Mouse (Mus musculus): ENCODE data around the gene Pik3c2b. TPM values are rescaled to one million over a fixed set of nuclear protein-coding genes. Genes with fewer than 3 reads are reported as not detected.
A peak's percentile ranks its signal among the peaks of the same experiment; 100 is the strongest.

The Pik3c2b gene
- polyA plus RNA-seq, 1 experiment from 2014 or later: 6.6 TPM

DNA sequence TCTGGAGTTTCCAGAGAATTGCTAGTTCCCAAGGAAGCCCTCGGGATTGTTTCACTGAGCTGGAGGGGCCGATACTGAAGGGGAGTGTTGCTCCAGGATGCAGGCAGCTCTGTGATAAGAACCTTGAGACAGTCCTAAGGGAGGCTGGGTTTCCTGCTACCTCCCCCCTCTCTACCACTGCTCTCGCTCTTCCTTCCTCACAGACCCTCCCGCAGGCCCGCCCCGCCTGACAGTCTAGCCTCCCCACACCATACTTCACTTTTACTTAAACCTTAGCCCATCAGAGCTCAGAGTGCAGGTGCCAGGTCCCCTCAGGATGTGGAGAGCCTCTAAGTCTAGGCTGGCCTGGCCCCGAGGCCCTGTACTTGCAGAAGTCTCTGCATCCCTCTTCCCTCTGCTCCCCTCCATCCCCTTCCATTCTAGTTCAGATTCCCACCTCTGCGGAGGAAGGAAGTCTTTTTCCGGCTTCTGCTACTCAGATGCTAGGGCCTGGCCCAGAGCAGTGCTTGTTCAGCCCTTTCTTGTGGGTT, 27.9 kb downstream of the Pik3c2b start:
- Histone ChIP-seq H3K4me2 (no peak overlapping the region), H3K4me3 (replicated peaks) (no peak overlapping the region), H3K27ac (0 out of 2 replicates have a peak overlapping the region, but pooled peaks have one; percentile 35), H3K27me3 (no peaks in the 10 kb centered on the region), H3K9ac (replicated peaks) (no peak overlapping the region), H3K9me3 (no peaks in the 10 kb centered on the region), H3K36me3 (peaks cover 11% of the 10 kb centered on the region; the same call in 1 of the 2 replicates), H3K4me1 (replicated peaks) (peaks cover 56% of the 10 kb centered on the region)
- no peak for ATAC-seq (ENCODE audit: insufficient number of reproducible peaks, insufficient read depth, low FRiP score, low TSS enrichment, low read depth)
- 35% methylated on average over 8 of the region's 9 CpGs for WGBS

DNA sequence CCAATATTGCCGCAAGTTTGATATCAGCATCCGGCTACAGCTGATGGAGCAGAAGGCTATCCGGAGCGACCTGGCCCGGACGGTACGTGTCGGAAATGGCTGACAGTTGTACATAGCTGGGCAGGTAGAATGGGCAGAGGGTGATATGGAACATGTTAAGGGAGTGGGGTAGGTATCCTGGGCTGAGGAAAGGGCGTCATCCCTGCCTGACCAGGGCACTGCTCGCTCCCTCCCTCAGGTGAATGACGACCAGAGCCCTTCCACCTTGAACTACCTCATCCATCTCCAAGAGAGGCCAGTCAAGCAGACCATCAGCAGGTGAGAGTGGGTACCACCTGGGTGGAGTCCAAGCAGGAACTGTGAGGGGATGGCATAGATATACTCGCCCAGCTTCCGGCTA, 29.1 kb downstream of the Pik3c2b start:
- Histone ChIP-seq H3K4me1 (replicated peaks) (peaks cover 45% of the 10 kb centered on the region), H3K4me2 (no peak overlapping the region), H3K9me3 (0 out of 2 replicates have a peak, but pooled peaks cover 3% of the 10 kb centered on the region), H3K36me3 (peaks cover 7% of the 10 kb centered on the region; the same call in 1 of the 2 replicates), H3K9ac (replicated peaks) (no peak overlapping the region), H3K4me3 (replicated peaks) (no peak overlapping the region), H3K27ac (no peak overlapping the region), H3K27me3 (no peaks in the 10 kb centered on the region)
- WGBS: 93% methylated on average over 13 of the region's 13 CpGs
- ATAC-seq (ENCODE audit: insufficient number of reproducible peaks, insufficient read depth, low FRiP score, low TSS enrichment, low read depth): no peak

DNA sequence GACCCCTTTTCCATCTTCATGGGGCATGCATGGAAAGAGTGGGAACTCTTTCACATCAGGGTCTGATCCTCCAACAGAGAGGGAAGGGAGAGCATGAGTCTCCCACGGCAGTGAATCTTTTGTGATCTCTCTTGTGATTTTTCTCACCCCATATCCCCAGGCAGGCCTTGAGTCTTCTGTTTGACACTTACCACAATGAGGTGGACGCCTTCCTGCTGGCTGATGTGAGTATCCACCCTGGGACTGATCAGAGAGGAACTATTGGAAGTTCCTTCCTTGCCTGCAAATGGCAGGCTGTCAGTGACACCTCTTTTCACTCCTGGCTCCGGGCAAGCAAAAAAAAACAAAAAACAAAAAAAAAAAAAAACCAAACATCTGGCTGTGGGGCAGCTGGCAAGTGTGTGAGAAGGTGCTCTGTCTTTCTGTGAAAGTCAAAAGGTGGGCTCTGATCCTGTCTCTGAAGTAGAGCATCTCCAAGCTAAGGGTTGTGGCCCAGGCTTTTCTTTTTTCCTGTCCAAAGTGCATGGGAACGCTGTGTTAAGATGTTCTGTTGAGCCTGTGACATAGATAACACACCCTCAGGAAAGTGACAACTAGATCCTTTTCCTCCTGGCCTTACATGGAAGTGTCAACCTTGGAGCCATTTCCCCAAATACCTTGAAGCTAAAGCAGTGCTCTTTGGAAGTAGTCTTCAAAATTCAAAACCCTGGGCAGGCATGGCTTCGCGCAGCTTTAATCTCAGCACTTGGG, 30.4 kb downstream of the Pik3c2b start:
- ATAC-seq (ENCODE audit: insufficient number of reproducible peaks, insufficient read depth, low FRiP score, low TSS enrichment, low read depth): no peak
- peaks cover 10% of the 10 kb centered on the region; the same call in 1 of the 2 replicates for H3K36me3 ChIP-seq
- WGBS: 68% methylated on average over 6 of the region's 6 CpGs

DNA sequence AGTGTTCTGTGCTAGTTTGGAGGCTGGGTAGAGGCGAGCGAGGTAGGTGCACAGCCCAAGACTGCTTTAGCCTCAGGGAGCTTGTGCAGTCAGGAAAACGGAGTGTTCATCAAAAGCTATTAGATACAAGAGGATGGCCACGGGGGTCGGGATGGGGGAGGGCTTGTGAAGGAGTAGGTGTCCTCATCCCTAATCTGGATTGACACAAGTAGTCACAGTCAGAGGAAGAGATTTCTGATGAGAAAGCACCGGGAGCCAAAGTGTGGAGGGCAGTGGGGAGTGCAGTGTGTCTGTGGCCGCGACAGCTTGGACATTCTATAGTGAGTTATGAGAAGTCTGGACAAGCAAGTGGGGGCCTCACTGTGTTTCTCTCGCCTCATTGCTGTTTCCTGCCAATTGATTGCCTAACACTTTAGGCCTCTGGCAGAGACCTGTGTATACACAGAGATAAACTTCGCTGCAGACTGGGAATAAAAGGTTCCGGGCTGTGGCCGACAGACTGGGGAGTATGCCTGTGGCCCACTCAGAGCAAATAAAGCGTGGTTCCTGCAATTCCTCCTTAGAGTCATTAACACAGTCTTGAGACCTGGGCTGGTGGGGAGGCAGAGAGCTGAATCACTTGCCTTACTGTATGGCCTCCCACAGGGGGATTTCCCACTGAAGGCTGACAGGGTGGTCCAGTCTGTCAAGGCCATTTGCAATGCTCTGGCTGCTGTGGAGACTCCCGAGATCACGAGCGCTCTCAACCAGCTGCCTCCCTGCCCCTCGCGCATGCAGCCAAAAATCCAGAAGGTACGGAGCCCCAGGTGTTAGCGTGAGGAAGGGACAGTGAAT, 31.4 kb downstream of the Pik3c2b start:
- Histone ChIP-seq H3K9me3 (0 out of 2 replicates have a peak, but pooled peaks cover 3% of the 10 kb centered on the region), H3K4me3 (replicated peaks) (no peak overlapping the region), H3K27ac (peak overlapping the region; percentile 67; the same call in 1 of the 2 replicates), H3K9ac (replicated peaks) (no peak overlapping the region), H3K4me1 (replicated peaks) (peaks cover 31% of the 10 kb centered on the region), H3K27me3 (no peaks in the 10 kb centered on the region), H3K36me3 (peaks cover 17% of the 10 kb centered on the region; the same call in 1 of the 2 replicates), H3K4me2 (no peak overlapping the region)
- ATAC-seq (ENCODE audit: insufficient number of reproducible peaks, insufficient read depth, low FRiP score, low TSS enrichment, low read depth): no peak
- 39% methylated on average over 20 of the region's 20 CpGs for WGBS

More for the DNA sequence above, 30.4 kb downstream of the Pik3c2b start:
- Histone ChIP-seq H3K9me3 (0 out of 2 replicates have a peak, but pooled peaks cover 3% of the 10 kb centered on the region), H3K4me3 (replicated peaks) (no peak overlapping the region), H3K4me2 (no peak overlapping the region), H3K9ac (replicated peaks) (no peak overlapping the region), H3K27ac (no peak overlapping the region), H3K27me3 (no peaks in the 10 kb centered on the region), H3K4me1 (replicated peaks) (peaks cover 32% of the 10 kb centered on the region)

DNA sequence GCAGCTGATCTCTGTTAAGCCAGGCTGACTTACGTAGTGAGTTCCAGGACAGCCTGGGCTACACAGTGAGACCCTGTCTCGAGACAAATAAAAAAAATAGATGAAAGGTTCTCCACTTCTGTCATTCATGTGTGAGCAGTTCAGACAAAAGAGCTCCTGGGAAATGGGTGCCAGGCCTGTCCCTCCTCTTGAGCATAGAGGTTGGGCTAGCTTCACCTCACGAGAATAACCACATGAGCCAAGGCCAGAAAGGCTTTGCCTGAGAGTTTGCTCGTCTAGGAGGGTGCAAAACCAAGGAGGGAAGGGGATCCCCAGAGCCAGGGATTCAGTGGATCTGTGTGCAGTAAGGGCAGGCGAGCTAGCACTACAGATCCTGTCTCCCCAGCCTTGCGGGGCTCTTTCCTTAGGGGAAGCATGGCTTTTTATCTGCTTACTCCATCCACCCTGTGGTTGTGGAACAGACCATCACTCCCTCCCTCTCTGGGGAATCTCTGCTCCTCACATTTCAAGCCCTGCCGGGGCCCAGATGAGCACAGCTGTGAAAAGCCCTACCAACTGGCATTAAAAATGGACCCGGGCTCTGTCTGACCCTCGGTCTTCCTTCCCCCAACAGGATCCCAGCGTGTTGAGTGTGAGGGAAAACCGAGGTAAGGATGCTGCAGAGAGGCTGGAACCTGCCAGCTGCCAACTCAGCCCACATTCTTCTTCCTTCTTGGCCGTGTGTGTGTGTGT, 32.3 kb downstream of the Pik3c2b start:
- WGBS: 47% methylated on average over 11 of the region's 12 CpGs
- H3K36me3 ChIP-seq: peaks cover 22% of the 10 kb centered on the region; the same call in 1 of the 2 replicates
- no peak overlapping the region for H3K4me2 ChIP-seq
- no peak overlapping the region for H3K9ac ChIP-seq (replicated peaks)
- no peaks in the 10 kb centered on the region for H3K27me3 ChIP-seq
- H3K4me1 ChIP-seq (replicated peaks): peaks cover 31% of the 10 kb centered on the region
- H3K9me3 ChIP-seq: 0 out of 2 replicates have a peak, but pooled peaks cover 3% of the 10 kb centered on the region
- peak overlapping the region; percentile 71 for H3K27ac ChIP-seq
- peak; percentile 42; the same call in 1 of the 2 replicates for ATAC-seq (ENCODE audit: insufficient number of reproducible peaks, insufficient read depth, low FRiP score, low TSS enrichment, low read depth)
- no peak overlapping the region for H3K4me3 ChIP-seq (replicated peaks)

DNA sequence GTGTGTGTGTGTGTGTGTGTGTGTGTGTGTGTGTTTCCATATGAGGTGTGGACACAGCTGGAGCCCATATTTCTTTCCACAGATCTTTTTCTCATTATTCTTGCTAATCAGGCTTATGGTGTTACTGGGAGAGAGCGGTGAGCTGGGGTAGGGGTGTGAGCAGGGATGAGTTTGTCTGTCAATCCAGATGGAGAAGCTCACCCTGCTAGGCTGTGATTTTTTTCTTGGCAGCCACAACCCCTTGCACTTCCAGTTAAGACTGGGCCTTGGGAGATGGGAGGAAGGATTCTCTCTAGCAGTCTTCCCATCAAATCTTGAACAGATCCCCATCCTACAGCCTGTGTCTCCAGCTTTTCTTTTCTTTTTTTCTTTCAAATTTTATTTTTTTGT, 32.9 kb downstream of the Pik3c2b start:
- H3K36me3 ChIP-seq: peaks cover 28% of the 10 kb centered on the region; the same call in 1 of the 2 replicates
- no peak overlapping the region for H3K4me2 ChIP-seq

DNA sequence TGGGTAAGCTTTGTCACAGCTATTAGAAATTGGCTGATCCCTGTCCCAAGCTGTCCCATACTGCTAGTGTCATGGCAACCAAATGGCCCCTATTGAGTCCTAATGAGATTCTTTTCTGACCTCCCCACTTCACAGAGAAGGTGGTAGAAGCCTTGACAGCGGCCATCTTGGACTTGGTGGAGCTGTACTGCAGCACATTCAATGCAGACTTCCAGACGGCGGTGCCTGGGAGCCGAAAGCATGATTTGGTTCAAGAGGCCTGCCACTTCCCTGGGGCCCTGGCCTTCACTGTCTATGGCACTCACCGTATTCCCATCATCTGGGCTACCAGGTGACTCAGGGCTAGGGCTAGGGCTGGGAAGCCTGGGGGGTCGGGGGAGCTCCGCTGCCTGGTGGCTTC, 34.0 kb downstream of the Pik3c2b start:
- H3K4me1 ChIP-seq (replicated peaks): peaks cover 19% of the 10 kb centered on the region
- H3K4me3 ChIP-seq (replicated peaks): no peak overlapping the region
- ATAC-seq (ENCODE audit: insufficient number of reproducible peaks, insufficient read depth, low FRiP score, low TSS enrichment, low read depth): no peak
- 86% methylated on average over 7 of the region's 7 CpGs for WGBS
- H3K27me3 ChIP-seq: no peaks in the 10 kb centered on the region
- peaks cover 32% of the 10 kb centered on the region; the same call in 1 of the 2 replicates for H3K36me3 ChIP-seq
- no peak overlapping the region for H3K9ac ChIP-seq (replicated peaks)
- no peak overlapping the region for H3K4me2 ChIP-seq
- H3K27ac ChIP-seq: no peak overlapping the region
- 0 out of 2 replicates have a peak, but pooled peaks cover 3% of the 10 kb centered on the region for H3K9me3 ChIP-seq

More for the DNA sequence above, 32.9 kb downstream of the Pik3c2b start:
- WGBS: 52% methylated on average over 1 of the region's 1 CpGs
- Histone ChIP-seq H3K27ac (0 out of 2 replicates have a peak overlapping the region, but pooled peaks have one; percentile 71), H3K9ac (replicated peaks) (no peak overlapping the region), H3K27me3 (no peaks in the 10 kb centered on the region), H3K9me3 (0 out of 2 replicates have a peak, but pooled peaks cover 3% of the 10 kb centered on the region), H3K4me1 (replicated peaks) (peaks cover 25% of the 10 kb centered on the region), H3K4me3 (replicated peaks) (no peak overlapping the region)
- ATAC-seq (ENCODE audit: insufficient number of reproducible peaks, insufficient read depth, low FRiP score, low TSS enrichment, low read depth): no peak

DNA sequence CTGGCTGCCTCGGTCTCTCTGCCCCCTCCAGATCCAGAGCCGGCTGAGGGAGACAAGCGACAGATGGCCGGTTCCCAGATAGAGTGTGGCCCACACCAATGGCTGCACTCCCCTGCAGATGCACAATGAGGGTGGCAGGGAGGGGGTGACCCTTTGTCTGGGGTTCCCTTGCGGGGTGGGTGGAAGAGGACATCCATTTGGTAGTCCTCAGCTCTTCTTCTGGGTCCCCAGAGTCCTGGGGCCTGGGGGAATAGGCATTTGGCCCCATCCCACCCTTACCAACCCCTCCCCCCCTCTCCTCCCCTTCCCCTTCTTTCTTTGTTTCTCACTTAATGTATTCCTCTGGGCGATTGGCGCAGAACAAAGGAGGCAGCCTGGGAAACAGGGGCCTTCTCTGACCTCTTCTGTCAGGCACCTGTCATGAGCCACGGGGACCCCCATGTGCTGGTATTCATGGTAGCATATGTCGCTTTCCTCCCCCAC, 34.7 kb downstream of the Pik3c2b start:
- Histone ChIP-seq H3K4me3 (replicated peaks) (no peak overlapping the region), H3K27me3 (no peaks in the 10 kb centered on the region), H3K27ac (no peak overlapping the region), H3K4me2 (no peak overlapping the region), H3K36me3 (peaks cover 32% of the 10 kb centered on the region; the same call in 1 of the 2 replicates), H3K4me1 (replicated peaks) (peaks cover 19% of the 10 kb centered on the region), H3K9ac (replicated peaks) (no peak overlapping the region), H3K9me3 (0 out of 2 replicates have a peak, but pooled peaks cover 3% of the 10 kb centered on the region)
- WGBS: 46% methylated on average over 9 of the region's 9 CpGs
- no peak for ATAC-seq (ENCODE audit: insufficient number of reproducible peaks, insufficient read depth, low FRiP score, low TSS enrichment, low read depth)

DNA sequence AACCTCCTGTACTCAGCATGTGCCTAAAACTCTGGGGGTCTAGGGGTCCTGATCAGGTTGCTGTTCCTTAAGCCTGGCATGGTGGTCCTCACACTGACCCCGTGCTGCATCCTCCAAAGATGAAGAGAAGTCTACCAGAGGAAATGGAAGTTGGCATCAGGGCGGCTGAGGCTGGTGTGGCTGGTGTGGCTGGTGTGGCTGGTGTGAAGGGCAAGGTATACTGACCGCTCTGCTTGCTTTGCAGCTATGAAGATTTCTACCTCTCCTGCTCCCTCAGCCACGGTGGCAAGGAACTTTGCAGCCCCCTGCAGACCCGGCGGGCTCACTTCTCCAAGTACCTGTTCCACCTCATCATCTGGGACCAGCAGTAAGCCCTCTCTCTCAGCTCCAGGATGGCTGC, 35.2 kb downstream of the Pik3c2b start:
- whole genome bisulfite sequencing: 75% methylated on average over 6 of the region's 6 CpGs
- H3K36me3 ChIP-seq: peaks cover 32% of the 10 kb centered on the region; the same call in 1 of the 2 replicates
- H3K9me3 ChIP-seq: 0 out of 2 replicates have a peak, but pooled peaks cover 3% of the 10 kb centered on the region
- H3K27me3 ChIP-seq: no peaks in the 10 kb centered on the region
- H3K9ac ChIP-seq (replicated peaks): no peak overlapping the region
- H3K4me3 ChIP-seq (replicated peaks): no peak overlapping the region
- no peak overlapping the region for H3K4me2 ChIP-seq
- no peak overlapping the region for H3K27ac ChIP-seq
- no peak for ATAC-seq (ENCODE audit: insufficient number of reproducible peaks, insufficient read depth, low FRiP score, low TSS enrichment, low read depth)
- H3K4me1 ChIP-seq (replicated peaks): peaks cover 19% of the 10 kb centered on the region

DNA sequence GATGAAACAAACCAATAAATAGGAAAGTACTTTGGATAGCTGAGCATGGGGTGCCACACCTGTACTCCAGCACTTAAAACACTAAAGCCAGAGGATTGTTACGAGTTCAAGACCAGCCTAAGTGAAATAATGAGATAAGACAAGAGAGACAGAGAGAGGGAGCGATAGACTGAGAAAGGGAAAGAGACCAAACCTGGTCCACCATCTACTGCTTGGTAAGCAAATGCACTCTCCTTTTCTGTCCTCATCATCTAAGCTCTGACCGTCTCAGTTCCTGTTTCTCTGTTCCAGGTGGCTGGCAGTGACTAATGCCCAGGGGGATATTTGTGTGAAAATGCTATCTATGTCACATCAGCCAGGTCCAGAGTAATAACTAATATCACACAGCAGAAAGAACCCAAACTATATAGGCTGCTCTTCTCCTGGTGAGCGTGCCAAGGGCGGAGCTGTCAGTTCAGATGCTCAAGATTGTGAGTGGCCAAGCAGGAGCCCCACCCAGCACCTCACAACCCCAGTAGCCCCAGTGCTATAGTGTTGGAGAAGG, 37.6 kb downstream of the Pik3c2b start:
- WGBS: 90% methylated on average over 5 of the region's 5 CpGs
- Histone ChIP-seq H3K4me2 (no peak overlapping the region), H3K9me3 (0 out of 2 replicates have a peak, but pooled peaks cover 3% of the 10 kb centered on the region), H3K27me3 (no peaks in the 10 kb centered on the region), H3K4me1 (replicated peaks) (peaks cover 8% of the 10 kb centered on the region; the same call in 1 of the 2 replicates), H3K9ac (replicated peaks) (no peak overlapping the region), H3K4me3 (replicated peaks) (no peak overlapping the region), H3K36me3 (peaks cover 34% of the 10 kb centered on the region; the same call in 1 of the 2 replicates), H3K27ac (no peak overlapping the region)
- no peak for ATAC-seq (ENCODE audit: insufficient number of reproducible peaks, insufficient read depth, low FRiP score, low TSS enrichment, low read depth)
